Mouse (Mus musculus) inflammation-experienced regulatory T-cells, adult 6 months (primary cell): Measurements from ENCODE around the gene Cabp4. TPM values are rescaled to one million over a fixed set of nuclear protein-coding genes. Genes with fewer than 3 reads are reported as not detected.
A peak's percentile ranks its signal among the peaks of the same experiment; 100 is the strongest.
"Not testable (repeated sequence)": the region's sequence is repeated elsewhere in the genome, so short reads cannot be mapped to it uniquely, and the experiment has no call there.

Experiments used
- ATAC-seq: one replicate; pipeline ENCODE4 v1.8.0; 2017
- polyA plus RNA-seq, 3 experiments: library from polyadenylated mRNA; unstranded; fragments of 100-300 nt; shearing (Covaris generic); gene quantifications; one replicate each; pipeline ENCODE4 v1.2.1; 2017

Gene Cabp4
- polyA plus RNA-seq, 3 experiments from 2014 or later = 0.91 to 1.1 (median 0.97) TPM

- no peak for ATAC-seq
These were observed 21.1 kb downstream of the Cabp4 start for GRCm38 (mm10) chr19:4122411-4123370.

- ATAC-seq = not testable (repeated sequence)
These were observed 21.9 kb downstream of the Cabp4 start for GRCm38 (mm10) chr19:4121896-4122295.

- peak; percentile 62 for ATAC-seq
These were observed 22.6 kb downstream of the Cabp4 start for GRCm38 (mm10) chr19:4121097-4121805.

- no peak for ATAC-seq
These were observed 23.3 kb downstream of the Cabp4 start for GRCm38 (mm10) chr19:4120496-4120895.

GRCm38 (mm10) chr19:4119716-4120487 lies 23.9 kb downstream of the Cabp4 start:
- peak; percentile 79 for ATAC-seq

- ATAC-seq = no peak
These were observed 25.5 kb downstream of the Cabp4 start for GRCm38 (mm10) chr19:4118350-4118749.

GRCm38 (mm10) chr19:4117006-4117405 lies 26.8 kb downstream of the Cabp4 start:
- ATAC-seq = no peak

- no peak for ATAC-seq
These were observed 28.0 kb downstream of the Cabp4 start for GRCm38 (mm10) chr19:4115816-4116215.

- ATAC-seq = no peak
These were observed 28.7 kb downstream of the Cabp4 start for GRCm38 (mm10) chr19:4115144-4115543.

GRCm38 (mm10) chr19:4114551-4114950 lies 29.3 kb downstream of the Cabp4 start:
- no peak for ATAC-seq

GRCm38 (mm10) chr19:4113806-4114230 lies 30.0 kb downstream of the Cabp4 start:
- peak; percentile 84 for ATAC-seq

- ATAC-seq = peak; percentile 17
These were observed 30.5 kb downstream of the Cabp4 start for GRCm38 (mm10) chr19:4113186-4113805.

GRCm38 (mm10) chr19:4112063-4112960 lies 31.5 kb downstream of the Cabp4 start:
- ATAC-seq = no peak

- no peak for ATAC-seq
These were observed 35.3 kb downstream of the Cabp4 start for GRCm38 (mm10) chr19:4108535-4108934.

- ATAC-seq = no peak
These were observed 37.2 kb downstream of the Cabp4 start for GRCm38 (mm10) chr19:4106654-4107053.

GRCm38 (mm10) chr19:4104675-4105194 lies 39.1 kb downstream of the Cabp4 start:
- no peak for ATAC-seq

- ATAC-seq = no peak
These were observed 40.0 kb downstream of the Cabp4 start for GRCm38 (mm10) chr19:4103792-4104191.

- ATAC-seq = no peak
These were observed 40.5 kb downstream of the Cabp4 start for GRCm38 (mm10) chr19:4103294-4103693.

- no peak for ATAC-seq
These were observed 41.2 kb downstream of the Cabp4 start for GRCm38 (mm10) chr19:4102626-4103025.

- no peak for ATAC-seq
These were observed 41.8 kb downstream of the Cabp4 start for GRCm38 (mm10) chr19:4102049-4102448.

GRCm38 (mm10) chr19:4101466-4101865 lies 42.4 kb downstream of the Cabp4 start:
- no peak for ATAC-seq
